Mouse (Mus musculus) testis, postnatal 14 days (tissue): ENCODE results near the gene Tenm3.

Experiments
- DNase-seq: peaks from one replicate; pipeline ENCODE4 v3.0.0; 2021; ENCODE audit warnings: low spot score

Tenm3 gene

GRCm38 (mm10) chr8:48517431-48517830 lies 326.3 kb downstream of the Tenm3 start:
- no peak for DNase-seq

DNA sequence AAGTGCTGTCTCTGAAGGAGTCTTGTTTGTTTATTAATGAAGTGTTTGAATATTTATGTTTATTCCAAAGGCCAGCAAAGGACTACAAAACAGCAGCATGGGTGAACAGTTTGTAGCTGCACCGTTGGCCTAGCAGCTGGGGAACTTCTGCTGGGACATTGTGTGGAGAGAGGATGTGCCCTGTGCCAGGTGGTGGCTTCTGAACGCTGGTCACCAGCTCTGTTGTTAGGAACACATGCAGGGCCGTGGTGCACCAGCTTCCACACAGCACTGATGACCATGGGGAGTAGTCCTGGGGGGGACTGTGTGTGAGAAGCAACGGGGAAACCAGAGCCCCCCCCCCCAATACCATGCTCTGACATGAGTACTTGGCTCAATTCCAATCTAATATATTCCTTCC lies 329.5 kb downstream of the Tenm3 start:
- DNase-seq: no peak

DNA sequence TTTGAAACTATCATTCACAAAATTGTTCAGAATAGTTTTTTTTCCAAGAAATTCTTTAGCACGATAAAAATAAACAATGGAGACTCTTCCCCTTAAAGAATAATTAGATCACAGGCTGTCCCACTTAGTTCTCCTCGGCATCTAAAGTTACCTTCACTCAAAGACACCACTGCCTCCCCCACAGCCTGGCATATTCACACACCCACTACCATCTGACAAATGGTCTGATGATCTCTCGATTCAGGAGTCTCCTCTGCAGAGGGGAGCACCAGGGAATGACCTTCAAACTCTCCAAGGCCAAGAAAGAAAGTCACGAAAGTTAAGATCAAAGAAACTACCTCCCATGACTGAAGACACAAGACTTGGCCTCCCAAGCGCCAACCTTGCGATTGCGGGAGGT lies 329.9 kb downstream of the Tenm3 start:
- DNase-seq: no peak

- no peak for DNase-seq
Observed at GRCm38 (mm10) chr8:48511546-48511945, 332.2 kb downstream of the Tenm3 start.

- no peak for DNase-seq
Observed at GRCm38 (mm10) chr8:48511137-48511536, 332.6 kb downstream of the Tenm3 start.

DNA sequence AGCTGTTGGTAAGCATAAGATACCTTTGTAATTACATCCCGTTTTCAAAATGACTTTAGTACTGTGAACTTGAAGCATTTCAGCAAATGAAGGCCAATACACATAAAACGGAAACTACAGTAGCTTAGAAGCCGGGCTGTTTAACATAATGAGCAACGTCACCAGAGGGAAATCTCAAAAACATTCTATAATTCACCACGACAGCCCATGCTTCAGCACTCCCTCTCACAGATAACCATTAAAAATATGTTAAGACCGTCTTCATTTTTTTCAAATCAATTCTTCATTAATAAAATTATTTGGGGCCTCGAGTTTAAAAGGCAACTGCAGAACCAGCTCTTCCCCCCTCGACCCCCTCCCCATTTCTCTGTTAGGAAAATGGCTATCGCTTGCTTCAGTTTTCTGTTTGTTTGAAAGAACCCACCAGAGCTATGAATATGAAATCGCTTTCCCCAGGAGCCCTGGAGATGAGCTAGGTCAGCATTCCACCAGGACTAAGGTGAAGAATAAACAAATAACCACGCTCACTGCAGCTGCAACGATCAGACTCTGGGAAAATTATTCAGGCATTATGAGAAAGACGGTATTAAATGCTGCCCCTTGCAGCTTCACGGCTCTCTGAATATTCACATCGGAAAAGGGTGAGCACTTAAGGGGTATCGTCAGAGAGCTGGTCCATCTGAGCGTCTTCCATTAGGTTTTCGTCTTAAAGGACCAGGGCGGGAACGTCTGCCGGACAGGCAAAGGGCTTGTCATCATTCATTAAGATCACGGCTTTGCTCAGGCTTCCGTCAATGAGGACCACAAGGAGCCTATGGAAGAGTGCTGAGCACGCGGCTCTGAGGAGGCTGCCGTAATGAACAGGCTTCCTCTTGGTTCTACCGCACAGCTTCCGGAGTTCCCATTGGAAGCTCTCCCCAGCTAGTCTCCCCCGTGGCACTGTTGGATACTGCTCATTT lies 334.8 kb downstream of the Tenm3 start:
- no peak for DNase-seq

DNA sequence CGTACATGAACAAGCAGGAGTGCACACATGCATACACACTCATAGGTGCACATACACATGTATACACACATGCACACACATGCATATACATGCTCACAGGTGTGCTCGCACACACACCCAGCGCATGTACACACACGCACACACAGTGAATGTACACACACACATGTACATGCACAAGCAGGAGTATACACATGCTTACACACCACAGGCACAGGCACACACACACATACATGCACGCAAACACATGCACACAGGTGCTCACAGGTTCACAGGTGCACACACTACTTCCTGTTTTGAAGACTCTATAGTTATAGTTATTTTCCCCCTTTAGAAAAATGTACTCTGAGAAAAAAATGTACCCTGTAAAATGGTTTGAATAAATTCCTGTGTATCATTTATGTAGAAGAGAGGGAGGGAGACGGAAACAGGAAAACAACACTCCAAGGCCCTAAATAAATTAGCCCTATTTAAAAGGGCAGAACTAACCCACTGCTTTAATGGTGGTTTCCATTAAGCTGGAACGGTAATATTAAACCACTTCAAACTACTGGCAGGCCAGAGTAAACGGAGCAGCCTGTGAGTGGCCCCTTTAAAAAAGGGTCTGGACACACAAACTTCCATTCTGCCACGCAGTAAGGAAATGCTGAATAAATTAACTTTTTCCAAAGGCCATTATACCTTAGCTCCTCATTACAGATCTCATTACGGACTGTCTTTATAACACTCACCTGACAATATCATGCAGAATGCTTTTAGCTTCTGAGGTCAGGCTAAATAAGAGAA lies 335.8 kb downstream of the Tenm3 start:
- no peak for DNase-seq

DNA sequence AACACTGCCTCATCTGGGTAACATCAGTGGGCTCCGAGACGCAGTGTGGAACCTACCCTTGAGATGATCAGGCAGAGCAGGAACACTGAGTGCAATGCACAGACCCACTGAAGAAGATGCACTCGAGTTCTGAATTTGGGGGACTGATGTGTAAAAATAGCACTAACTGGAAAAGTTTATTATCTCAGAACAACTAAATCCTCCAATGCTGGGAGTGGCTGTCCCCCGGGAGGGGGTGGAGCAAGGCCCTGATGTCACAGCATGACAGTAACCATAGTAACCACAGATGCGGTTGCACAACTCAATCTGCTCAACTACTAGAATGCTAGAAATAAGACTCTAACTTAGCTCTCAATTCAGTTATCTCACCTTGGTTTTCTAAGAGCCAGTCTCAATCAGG lies 351.3 kb downstream of the Tenm3 start:
- DNase-seq: no peak

- no peak for DNase-seq
Observed at GRCm38 (mm10) chr8:48490635-48491165, 353.1 kb downstream of the Tenm3 start.

DNA sequence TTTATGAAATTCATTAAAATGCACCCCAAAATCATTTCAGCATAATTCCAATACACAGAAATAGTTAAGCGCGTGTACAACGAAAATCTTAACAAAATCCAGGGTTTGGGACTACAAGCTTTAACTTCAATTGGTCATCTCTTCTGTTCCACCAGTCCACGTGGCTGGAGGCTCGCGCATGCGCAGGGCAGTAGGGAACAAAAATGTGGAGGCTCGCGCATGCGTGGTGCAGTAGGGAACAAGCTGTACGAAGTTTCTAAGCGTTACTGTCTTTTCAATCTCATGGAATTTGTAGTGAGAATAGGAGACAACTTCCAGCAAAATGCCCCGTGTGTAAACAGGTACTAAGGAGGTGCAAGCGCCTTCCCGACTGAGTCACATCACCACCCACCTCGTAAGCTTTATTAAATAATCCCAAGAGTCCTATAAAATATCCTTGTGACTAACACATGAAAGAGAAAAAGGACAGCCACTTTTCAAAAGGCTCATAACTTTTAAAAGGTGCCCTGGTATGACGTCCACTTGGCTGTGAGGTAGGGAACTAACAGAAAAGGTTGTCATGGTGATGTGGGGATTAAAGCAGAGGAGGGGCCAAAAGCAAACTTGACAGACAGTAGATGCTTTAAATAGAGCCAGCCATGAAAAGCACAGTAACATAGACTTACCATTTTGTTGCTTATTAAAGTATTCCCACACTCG lies 353.7 kb downstream of the Tenm3 start:
- peak; percentile 67 for DNase-seq

DNA sequence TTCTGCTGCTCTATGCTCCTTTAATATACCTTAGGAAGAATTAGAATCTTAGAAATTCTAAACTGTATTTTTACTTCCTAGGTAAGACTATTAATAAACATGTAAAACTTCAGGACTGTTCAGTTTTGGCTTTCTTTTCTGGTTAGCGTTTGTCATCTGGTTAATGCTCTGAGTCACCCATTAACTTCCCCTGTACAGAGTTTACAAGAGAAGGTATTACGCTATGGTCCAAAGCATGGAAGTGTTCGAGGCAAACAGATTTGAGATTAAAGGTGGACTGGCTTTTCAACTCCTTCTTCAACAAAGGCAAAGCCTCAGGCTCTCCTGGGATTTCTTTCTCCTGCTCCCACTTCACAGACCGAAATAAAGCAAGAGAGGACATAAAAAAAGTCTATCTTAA lies 354.3 kb downstream of the Tenm3 start:
- no peak for DNase-seq

- no peak for DNase-seq
Observed at GRCm38 (mm10) chr8:48488809-48489208, 354.9 kb downstream of the Tenm3 start.

DNA sequence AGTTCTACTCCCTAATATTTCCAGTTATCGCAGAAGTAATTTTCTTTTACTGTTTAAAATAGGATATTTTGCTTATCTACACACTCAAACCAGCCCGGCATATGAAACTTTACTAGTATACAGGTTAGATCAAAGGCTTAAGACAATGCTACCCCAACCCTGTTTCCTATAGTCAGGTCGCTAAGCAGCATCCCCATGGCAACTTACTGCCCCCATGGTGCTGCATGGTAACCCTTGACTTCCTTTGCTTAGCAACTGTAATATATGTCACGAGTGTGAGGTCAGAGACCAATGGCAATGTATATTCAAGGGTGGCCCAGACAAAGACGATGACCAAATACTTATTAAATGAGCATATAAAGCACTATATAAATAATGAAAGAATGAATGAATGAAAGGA lies 359.6 kb downstream of the Tenm3 start:
- no peak for DNase-seq

GRCm38 (mm10) chr8:48481709-48482671 lies 361.8 kb downstream of the Tenm3 start:
- no peak for DNase-seq

DNA sequence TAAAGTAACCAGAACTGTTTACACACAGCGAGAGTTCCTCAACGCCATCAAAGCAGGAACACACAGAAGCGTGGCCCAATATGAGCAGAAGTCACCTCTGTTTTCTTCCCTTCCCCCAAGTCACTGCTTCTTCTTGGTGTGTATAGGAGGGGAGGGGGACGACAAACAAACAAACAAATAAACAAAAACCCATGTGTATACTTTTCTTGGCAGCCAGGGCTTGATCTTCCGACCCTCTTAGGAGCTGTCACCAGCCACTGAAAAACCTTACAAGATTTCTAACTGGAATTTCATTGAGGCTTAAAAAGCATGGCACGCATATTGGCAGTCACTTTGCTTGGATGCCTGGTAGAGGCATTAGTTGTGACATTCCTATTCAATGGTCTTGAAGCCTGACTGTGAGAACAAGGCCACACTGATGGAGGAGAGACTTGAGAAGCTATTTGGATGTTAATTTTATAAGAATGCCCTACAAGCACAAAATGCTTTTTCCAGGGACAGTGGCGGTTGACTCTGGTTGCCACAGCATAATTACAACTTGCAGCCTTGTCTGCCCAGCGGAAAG lies 366.3 kb downstream of the Tenm3 start:
- no peak for DNase-seq

DNA sequence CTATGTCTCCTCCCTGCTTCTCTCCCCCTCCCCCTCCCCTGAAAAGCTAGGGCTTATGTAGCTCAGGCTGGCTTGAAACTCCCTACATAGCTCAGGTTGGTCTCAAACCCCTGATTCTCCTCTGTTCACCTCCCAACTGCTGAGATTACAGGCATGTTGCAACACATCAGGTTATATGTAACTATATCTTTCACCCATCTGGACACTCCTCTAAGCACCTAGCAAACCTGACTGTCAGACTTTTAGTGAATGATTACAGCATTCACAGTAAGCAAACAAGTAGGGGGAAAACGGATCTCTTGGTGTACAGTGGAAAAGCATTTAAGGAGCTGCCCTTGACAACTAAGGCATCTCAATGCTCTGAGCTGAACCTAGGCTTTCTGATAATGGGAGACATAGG lies 366.9 kb downstream of the Tenm3 start:
- DNase-seq: no peak

DNA sequence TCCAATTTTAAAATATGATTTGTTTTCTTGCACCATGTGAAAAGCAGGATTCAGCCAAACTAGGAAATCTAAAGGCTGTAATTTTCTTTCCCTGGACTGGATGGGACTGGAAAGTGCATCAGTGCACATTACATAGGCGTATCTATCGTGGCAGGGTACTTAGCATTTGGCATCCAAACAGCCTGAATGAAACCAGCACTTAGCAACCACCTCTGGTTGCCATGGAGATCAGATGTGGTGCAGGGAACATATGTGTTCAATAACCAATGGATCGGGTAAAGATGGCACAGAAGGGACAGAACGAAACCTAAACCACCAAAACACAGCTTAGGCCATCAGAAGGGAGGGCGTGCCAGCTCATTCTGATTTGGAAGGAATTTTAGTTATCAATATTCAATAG lies 376.1 kb downstream of the Tenm3 start:
- DNase-seq: no peak

GRCm38 (mm10) chr8:48458373-48458772 lies 385.4 kb downstream of the Tenm3 start:
- no peak for DNase-seq

DNA sequence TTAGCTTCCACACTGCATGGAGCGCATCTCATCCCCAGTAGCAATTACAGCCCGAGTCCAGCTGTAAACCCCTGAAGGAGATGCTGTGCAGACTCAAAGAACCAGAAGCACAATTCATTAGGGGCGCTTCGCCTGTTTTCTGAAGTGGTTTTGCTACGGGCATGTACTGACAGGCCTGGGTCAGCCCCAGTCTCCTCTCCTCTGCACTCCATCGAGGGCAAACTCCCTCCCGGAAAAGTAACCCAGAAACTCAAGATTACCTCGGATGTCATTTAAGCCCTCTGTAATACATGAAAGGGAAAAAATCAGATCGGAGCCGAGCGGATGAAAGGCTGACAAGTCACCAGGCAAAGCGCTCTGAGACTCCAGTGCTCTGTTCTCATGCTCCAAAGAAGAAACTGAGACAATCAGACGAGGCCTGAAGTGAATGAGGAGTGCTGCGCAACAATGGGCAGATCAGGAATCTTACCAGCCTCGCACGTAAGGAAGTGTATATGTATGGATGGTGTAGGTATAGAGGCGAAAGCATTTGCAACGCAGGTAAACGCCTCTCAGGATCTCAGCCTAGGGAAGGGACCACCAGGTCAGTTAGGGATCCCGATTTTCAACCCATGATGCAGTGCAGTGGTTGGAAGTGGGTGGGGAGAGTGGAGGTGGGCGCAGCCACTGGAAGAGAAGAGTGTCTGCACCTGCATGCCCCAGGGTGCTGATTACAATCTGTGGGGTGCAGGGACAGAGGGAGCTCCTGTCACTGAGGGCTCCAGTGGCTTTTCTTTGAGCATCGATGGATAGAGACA lies 387.2 kb downstream of the Tenm3 start:
- no peak for DNase-seq

GRCm38 (mm10) chr8:48451247-48451635 lies 392.5 kb downstream of the Tenm3 start:
- DNase-seq: no peak
